In genomic region chr4:137630153-137630552, GRCm38 (mm10) we compare ENCODE assay signal across 41 mouse cellular contexts. TPM values are rescaled to one million over a fixed set of nuclear protein-coding genes. Genes with fewer than 3 reads are reported as not detected.
"Had no signal": no experiment of that assay in that cellular context is flagged by ENCODE, and none has a peak within 500 bp of the region (broad histone marks: within the 10 kb centered on the region; RNA-seq: fewer than 3 reads in every experiment).

No protein-coding gene starts in this region.

- H3K4me1 ChIP-seq: hindbrain, embryonic 12.5 days; hindbrain, embryonic 15.5 days; kidney, embryonic 15.5 days; limb, embryonic 10.5 days; limb, embryonic 12.5 days; liver, embryonic 13.5 days had no signal

- H3K9me3 ChIP-seq: heart, embryonic 10.5 days; heart, embryonic 12.5 days; hindbrain, embryonic 10.5 days; hindbrain, embryonic 12.5 days; hindbrain, embryonic 15.5 days; kidney, embryonic 15.5 days; limb, embryonic 10.5 days; limb, embryonic 12.5 days; liver, embryonic 13.5 days had no signal

- ATAC-seq: hindbrain, postnatal 0 days; intestine, embryonic 16.5 days had no signal

- DNase-seq: gastrocnemius, adult 2 months; gastrocnemius, postnatal 10 days; gastrocnemius, postnatal 25 days; heart, adult 18-20 months; heart, postnatal 10 days; heart, postnatal 4 days; kidney, adult 11 months; kidney, adult 2 months; kidney, adult 9 months; kidney, postnatal 14 days; kidney, postnatal 36 days; liver; liver, embryonic 13.5 days had no signal

- H3K27me3 ChIP-seq: heart, embryonic 12.5 days; hindbrain, embryonic 12.5 days; hindbrain, embryonic 15.5 days; kidney, embryonic 15.5 days; limb, embryonic 12.5 days; liver, embryonic 13.5 days had no signal

- H3K4me2 ChIP-seq: heart, embryonic 12.5 days; hindbrain, embryonic 12.5 days; hindbrain, embryonic 15.5 days; kidney, embryonic 15.5 days; limb, embryonic 12.5 days; liver, embryonic 11.5 days; liver, embryonic 13.5 days had no signal

- H3K9ac ChIP-seq: heart, embryonic 12.5 days; hindbrain, embryonic 12.5 days; hindbrain, embryonic 15.5 days; kidney, embryonic 15.5 days; limb, embryonic 12.5 days; liver, embryonic 13.5 days had no signal

- H3K4me3 ChIP-seq: gastrocnemius, adult 2 months; heart, embryonic 10.5 days; heart, embryonic 12.5 days; hindbrain, embryonic 10.5 days; hindbrain, embryonic 12.5 days; hindbrain, embryonic 15.5 days; kidney, embryonic 15.5 days; left cerebral cortex, adult 2 months; limb, embryonic 10.5 days; limb, embryonic 12.5 days; liver, embryonic 13.5 days had no signal

- H3K27ac ChIP-seq: gastrocnemius, adult 2 months; heart, embryonic 10.5 days; hindbrain, embryonic 10.5 days; hindbrain, embryonic 12.5 days; hindbrain, embryonic 15.5 days; hindbrain, postnatal 0 days; kidney, embryonic 15.5 days; kidney, postnatal 0 days; left cerebral cortex, adult 2 months; limb, embryonic 10.5 days; limb, embryonic 12.5 days; liver, embryonic 13.5 days had no signal

RNA-seq across cellular contexts. Expression of gene Ldlrad2, which starts 55.8 kb away (rescaled TPM):
- total RNA-seq: gastrocnemius, adult 2 months; gastrocnemius, postnatal 10 days; gastrocnemius, postnatal 25 days; gastrocnemius, postnatal 4 days; granulocyte monocyte progenitor cell, adult 5-6 weeks; heart, adult 18-20 months; heart, adult 8-10 months; heart, postnatal 10 days; heart, postnatal 25 days; heart, postnatal 4 days; hindbrain, postnatal 0 days; layer of hippocampus, adult 18-20 months; layer of hippocampus, adult 8-10 months; layer of hippocampus, postnatal 10 days; layer of hippocampus, postnatal 25 days; left cerebral cortex, adult 2 months; left cerebral cortex, postnatal 14 days; left cerebral cortex, postnatal 36 days had no signal
- polyA plus RNA-seq: heart, embryonic 10.5 days; heart, embryonic 12.5 days; heart, embryonic 14.5 days; heart, embryonic 16.5 days; hindbrain, embryonic 12.5 days; intestine, embryonic 14.5 days; intestine, embryonic 16.5 days; kidney, adult 2 months; kidney, embryonic 15.5 days; kidney, postnatal 0 days; large intestine, adult 2 months; limb, embryonic 10.5 days; limb, embryonic 12.5 days; limb, embryonic 14.5 days; liver, embryonic 11.5 days; liver, embryonic 13.5 days had no signal
